Mouse (Mus musculus) splenic B cell, adult 2 months (primary cell): ENCODE data around the gene Prl2b1.

ENCODE experiments used
- DNase-seq: peaks from one replicate; pipeline ENCODE4 v3.0.0-alpha.2; 2011; ENCODE audit warnings: low read depth, low spot score
- H3K27me3 ChIP-seq: 2 replicates; pipeline ENCODE4 v1.6.1; 2012; ENCODE audit warnings: mild to moderate bottlenecking, low read length, moderate library complexity, mixed read lengths; ENCODE audit not compliant: control insufficient read depth, poor library complexity, insufficient read depth, severe bottlenecking
- H3K36me3 ChIP-seq: 2 replicates; pipeline ENCODE4 v1.6.1; 2012; ENCODE audit warnings: mild to moderate bottlenecking, low read length, moderate library complexity, mixed read lengths; ENCODE audit not compliant: control insufficient read depth, poor library complexity, insufficient read depth, severe bottlenecking

Gene Prl2b1

DNA sequence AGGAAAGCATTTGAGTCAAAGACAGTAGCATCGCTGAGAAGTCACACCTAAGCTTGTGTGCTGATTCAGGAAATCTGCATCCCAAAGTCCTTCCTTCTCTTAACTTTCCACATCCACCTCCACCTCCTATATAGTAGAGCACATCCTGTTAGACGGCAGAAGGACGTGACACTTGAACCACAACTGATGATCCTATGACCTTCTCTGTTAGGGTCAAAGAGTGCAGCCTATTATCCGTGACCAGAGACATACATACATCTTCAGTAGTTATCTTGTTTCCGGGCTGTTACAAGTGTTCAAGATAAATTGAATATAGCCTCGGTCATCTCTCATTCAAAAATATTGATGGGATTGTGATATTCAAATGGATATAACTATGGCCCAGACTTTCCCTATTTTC, at the start of gene Prl2b1:
TSS of gene Prl2b1 (minus strand) at position 101 of the 400 bp plus-strand sequence.
- no peaks in the 10 kb centered on the region for H3K36me3 ChIP-seq
- DNase-seq = no peak

DNA sequence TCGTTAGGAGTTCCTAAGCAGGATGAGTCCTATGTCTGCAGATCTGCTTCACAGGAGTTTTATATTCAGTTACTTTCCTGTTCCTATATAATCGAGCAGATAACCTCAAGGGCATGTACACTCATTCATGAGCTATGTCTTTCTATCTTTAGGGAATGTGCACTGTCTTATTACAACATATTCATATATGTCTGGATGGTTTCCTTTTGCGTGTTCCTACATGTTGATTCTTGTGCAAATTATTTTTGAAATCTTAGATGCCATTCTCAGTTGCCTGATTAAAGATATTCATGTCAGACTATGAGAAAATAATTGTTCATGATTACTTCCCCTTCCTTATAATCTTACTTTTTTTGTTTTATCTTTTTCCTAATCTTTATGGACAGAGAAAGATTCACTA, 47.9 kb upstream of the Prl2b1 start, which contains the start of gene Prl8a6:
TSS of gene Prl8a6 (minus strand) at position 101 of the 400 bp plus-strand sequence.
- no peak for DNase-seq
- no peaks in the 10 kb centered on the region for H3K36me3 ChIP-seq
- no peaks in the 10 kb centered on the region for H3K27me3 ChIP-seq

More for the DNA sequence above, at the start of gene Prl2b1:
- no peaks in the 10 kb centered on the region for H3K27me3 ChIP-seq

- Histone ChIP-seq H3K27me3 (no peaks in the 10 kb centered on the region), H3K36me3 (no peaks in the 10 kb centered on the region)
- DNase-seq = no peak
Observed at GRCm38 (mm10) chr13:27433159-27433558, 42.5 kb upstream of the Prl2b1 start.

DNA sequence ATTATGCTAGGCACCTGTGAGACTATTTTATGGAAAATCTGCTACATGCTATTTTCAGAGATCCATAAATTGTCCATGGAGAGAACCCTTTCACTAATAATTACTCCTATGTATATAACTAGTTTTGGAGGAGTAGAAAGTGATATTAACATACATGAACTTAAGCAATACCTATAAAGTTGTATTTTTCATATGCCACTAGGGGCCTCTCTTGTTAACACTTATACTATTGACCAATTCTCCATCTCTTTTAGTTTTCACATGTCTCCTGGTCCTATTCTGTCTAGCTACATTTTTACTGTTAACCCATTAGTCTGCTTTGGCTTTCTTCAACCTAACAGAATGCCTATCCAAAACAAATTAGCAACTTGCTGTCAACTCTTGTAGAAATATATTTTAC, 23.0 kb upstream of the Prl2b1 start:
- no peak for DNase-seq
- Histone ChIP-seq H3K36me3 (no peaks in the 10 kb centered on the region), H3K27me3 (no peaks in the 10 kb centered on the region)

GRCm38 (mm10) chr13:27399061-27399724, 8.5 kb upstream of the Prl2b1 start:
- Histone ChIP-seq H3K36me3 (no peaks in the 10 kb centered on the region), H3K27me3 (no peaks in the 10 kb centered on the region)
- DNase-seq = no peak

DNA sequence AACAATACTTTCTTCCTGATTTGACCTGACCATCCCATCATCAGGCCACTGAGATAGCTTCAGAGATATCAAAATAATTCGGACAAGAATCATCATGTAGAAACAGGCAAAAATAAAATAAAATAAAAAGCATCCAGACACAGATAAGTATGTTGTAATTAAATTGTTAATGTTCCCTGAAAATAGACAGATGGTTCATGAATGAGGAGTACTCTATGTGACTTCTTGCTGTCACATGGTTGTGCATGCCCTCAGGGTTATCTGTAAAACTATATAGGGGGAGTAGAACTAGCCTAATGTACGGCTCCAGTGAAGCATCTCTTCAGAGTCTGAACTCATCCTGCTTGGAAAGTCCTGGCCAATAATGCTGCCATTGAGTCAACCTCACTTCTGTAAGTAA, 45.3 kb downstream of the Prl2b1 start, which contains the start of gene Prl8a2:
TSS of gene Prl8a2 (plus strand) at position 301 of the 400 bp plus-strand sequence.
- Histone ChIP-seq H3K27me3 (no peaks in the 10 kb centered on the region), H3K36me3 (no peaks in the 10 kb centered on the region)
- no peak for DNase-seq

DNA sequence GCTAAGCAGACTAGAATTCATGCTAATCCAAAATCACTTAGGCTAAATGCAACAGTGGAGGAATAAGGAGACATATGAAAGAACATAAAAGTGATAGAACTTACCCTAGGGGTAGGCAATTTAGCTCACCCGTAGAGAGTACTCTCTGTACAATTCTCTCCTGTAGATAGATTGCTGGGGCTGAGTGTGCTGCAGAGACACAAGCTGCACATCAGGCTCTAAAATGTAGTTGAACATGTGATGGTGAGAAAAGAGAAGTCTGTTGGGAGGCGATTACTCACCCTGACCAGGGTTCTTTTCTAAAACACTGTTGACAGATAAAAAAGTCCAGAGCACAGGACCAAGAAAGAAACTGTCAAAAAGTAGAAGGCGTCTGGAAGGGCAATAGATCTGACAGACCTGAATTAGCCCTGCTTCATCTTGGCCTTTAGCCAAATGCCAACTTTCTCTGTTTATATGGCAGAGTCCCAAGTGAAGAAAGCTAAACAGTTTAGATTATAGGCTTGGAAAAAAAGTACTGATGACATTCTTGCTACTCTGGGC, 47.8 kb downstream of the Prl2b1 start:
- DNase-seq = no peak
- Histone ChIP-seq H3K36me3 (no peaks in the 10 kb centered on the region), H3K27me3 (no peaks in the 10 kb centered on the region)

DNA sequence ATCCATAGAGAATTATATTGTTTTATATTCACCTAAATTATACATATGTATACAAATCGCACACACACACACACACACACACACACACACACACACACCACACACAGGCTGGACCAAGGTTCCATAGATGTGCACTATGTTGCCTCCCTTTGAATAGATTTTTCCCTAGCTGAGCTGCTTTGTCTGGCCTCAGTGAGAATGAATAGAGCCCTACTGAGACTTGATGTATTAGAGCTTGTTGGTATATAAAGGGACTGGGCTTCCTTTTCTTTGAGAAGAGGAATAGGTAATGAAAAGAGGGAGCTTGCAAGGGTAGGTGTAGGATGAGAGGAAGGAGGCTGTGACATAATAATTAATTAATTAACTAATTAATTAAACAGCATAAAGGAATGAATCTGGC, 55.7 kb downstream of the Prl2b1 start:
- no peaks in the 10 kb centered on the region for H3K27me3 ChIP-seq
- no peak for DNase-seq
- H3K36me3 ChIP-seq = no peaks in the 10 kb centered on the region
